Mouse (Mus musculus) Patski (cell line): ENCODE measurements at regions not wholly inside any gene's neighbourhood (a gene's known extent, or its start where the extent isn't known, plus 50 kb on each side); places are given as distances from the start of the nearest gene placed in this dataset.
A peak's percentile ranks its signal among the peaks of the same experiment; 100 is the strongest.

ENCODE experiments used
- ATAC-seq: fragments of 100-300 bp; one replicate; pipeline ENCODE4 v1.8.0; 2021
- CTCF ChIA-PET: fragments of 350-600 bp; sonication (Branson Sonifier 250); formaldehyde crosslinking; loops from one replicate; lab custom pipeline; 2022; ENCODE audit warnings: inconsistent platforms; lab: Charles Lee
- POLR2A ChIA-PET: fragments of 350-600 bp; sonication (Branson Sonifier 250); formaldehyde crosslinking; loops from one replicate; lab custom pipeline; 2022; ENCODE audit warnings: antibody characterized with exemption, inconsistent platforms; lab: Charles Lee
- DNase-seq: peaks from one replicate; pipeline ENCODE4 v3.0.0-alpha.2; 2011; ENCODE audit warnings: low read depth, low spot score
- H3K27me3 ChIP-seq: fragments of 371-371 bp; one replicate; pipeline ENCODE4 v1.5.1; 2021
- CTCF ChIP-seq: fragments of 100-300 bp; IDR thresholded peaks from one replicate; pipeline ENCODE4 v1.5.1; 2021
- in situ Hi-C: fragments of 300-500 bp; cut with MboI; formaldehyde crosslinking; loops from 3 replicates; pipeline ENCODE4 v1.11.1; 2018; ENCODE audit warnings: low pct_unique_long_range_greater_than_20kb, mixed read lengths

DNA sequence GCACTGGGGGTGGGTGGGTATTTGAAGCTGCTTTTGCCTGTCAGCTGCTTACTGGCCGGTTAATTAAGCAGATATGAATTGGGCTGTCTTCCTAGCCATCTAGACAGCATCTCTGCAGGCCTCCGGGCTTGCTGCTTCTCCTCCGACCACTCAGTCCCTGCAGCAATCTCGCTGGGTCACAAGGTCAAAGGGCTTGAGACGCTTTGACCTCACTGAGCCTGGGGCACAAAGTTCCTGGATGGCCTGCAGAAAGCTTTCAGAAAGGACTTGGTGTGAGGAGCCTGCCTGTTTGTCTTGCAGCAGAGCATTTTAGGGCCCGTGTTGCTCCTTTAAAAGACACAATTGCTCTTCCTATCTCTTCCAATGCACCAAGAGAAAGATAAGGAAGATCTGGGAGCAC, 83.7 kb upstream of the Ppp2r5a start:
- no peaks in the 10 kb centered on the region for H3K27me3 ChIP-seq
- ChIA-PET CTCF (no interaction called here), POLR2A (no interaction called here)
- TF ChIP-seq CTCF = no peak
- in situ Hi-C loops = no loop called here
- DNase-seq (no peak), ATAC-seq (no peak)

DNA sequence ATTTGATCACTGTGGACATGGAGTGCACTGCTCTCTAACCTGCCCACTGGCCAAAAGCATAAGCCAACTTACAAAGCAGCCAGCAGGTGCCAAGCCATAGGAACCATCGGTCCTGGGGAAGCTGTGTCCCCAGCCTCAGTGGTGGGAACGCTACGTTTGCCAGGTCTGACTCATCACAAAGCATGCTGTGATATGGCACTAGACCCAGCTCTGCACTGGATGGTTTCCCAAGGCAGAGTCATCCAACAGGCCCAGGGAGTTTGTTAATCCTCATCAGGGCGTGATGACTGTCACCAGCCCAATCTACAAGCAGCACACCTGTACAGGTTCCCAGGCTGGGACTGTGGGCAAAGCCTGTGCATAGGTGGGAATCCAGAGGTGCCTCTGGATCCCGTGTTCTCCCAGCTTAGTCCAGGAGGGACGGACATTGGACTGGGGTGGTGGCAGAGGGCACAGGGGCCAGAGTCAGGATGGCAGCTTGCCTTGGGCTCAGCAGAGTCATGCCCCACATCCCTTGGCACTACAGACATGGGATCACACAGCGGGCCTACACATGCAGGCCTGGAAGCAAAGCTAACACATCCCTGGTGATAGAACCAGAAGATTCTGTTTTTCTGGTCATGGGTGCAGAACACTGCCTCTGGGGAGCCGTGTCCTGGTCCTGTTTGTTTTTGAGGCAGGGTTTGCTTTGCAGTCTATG, 81.8 kb upstream of the Ppp2r5a start:
- TF ChIP-seq CTCF = no peak
- in situ Hi-C loops = no loop called here
- DNase-seq (no peak), ATAC-seq (peak; percentile 57)
- CTCF ChIA-PET = interaction anchor here (1.2 kb wide), 1 partner anchor 11 kb away, joined by 3 read pairs; no protein-coding TSS in a partner anchor
- POLR2A ChIA-PET = no interaction called here
- no peaks in the 10 kb centered on the region for H3K27me3 ChIP-seq

DNA sequence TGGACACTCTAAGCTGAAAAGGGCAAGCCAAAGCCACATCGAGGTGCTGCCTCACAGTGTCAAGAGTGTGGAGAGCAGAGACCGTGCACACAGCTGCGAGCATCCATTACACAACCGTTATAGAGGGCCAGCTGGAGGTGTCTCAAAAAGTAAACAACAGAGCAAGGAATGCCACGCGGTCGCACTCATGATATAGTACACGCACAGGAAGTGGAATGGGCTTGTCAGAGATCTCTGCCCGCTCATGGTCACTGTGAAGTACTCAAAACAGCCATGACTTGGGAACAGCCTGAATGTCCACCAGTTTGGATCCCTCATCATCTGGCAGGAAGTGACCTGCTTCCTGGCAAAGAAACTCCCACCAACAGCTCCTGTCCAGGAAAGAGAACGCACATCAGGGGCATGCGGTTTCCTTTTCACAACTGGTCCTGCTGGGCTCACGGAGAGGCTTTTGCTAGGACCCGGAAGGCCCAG, 76.9 kb upstream of the Ppp2r5a start:
- ChIA-PET CTCF (no interaction called here), POLR2A (no interaction called here)
- no peak for ATAC-seq
- no peak for DNase-seq
- no peak for TF ChIP-seq CTCF
- in situ Hi-C loops = no loop called here
- H3K27me3 ChIP-seq = no peaks in the 10 kb centered on the region

DNA sequence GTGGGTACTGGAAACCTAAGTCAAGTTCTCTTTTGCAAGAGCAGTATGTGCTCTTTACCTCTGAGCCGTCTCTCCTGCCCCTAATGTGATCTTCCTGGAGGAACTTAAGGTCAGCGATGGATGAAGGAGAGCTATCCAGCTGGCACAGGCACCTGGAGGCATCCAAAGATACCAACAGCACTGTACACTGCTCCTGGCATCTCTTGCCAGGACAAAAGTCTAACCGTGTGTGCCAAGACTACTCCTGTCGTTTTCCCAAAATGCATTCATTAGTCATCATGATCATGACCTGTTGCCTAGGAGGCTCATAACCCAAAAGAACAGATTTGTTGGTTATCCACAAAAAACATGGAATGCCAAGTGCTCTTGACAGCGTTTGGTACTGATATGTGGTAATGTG, 69.5 kb upstream of the Ppp2r5a start:
- no peak for DNase-seq
- in situ Hi-C loops = loop anchor here (5.0 kb wide), 1 partner anchor 75 kb away; no protein-coding TSS in a partner anchor
- no peak for TF ChIP-seq CTCF
- H3K27me3 ChIP-seq = no peaks in the 10 kb centered on the region
- ATAC-seq = no peak
- ChIA-PET CTCF (interaction anchor here (1.0 kb wide), 1 partner anchor 90 kb away, joined by 3 read pairs; no protein-coding TSS in a partner anchor), POLR2A (no interaction called here)

DNA sequence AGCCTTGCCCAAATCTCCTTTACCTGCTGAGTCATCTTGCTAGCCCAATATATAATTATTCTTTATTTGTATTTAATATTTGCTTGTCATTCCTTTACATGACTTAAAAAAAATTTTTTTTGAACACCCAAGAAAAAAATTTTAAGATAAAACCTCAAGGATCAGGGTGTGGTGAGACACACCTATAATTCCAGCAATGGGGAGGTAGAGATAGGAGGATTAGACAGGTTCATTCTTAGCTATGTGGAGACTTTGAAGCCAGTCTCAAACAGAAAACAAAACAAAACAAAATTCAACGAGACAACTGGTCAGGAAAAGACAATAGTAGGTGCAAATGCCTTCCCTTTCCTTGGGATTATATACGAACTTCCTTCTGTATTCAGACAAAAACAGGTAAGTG, 68.4 kb upstream of the Ppp2r5a start:
- ATAC-seq (no peak), DNase-seq (no peak)
- no peak for TF ChIP-seq CTCF
- H3K27me3 ChIP-seq = no peaks in the 10 kb centered on the region
- in situ Hi-C loops = loop anchor here (5.0 kb wide), 1 partner anchor 74 kb away; no protein-coding TSS in a partner anchor
- CTCF ChIA-PET = interaction anchor here (1.0 to 2.1 kb wide), 4 partner anchors 17 to 166 kb away, joined by 3 to 7 read pairs (median 4); no protein-coding TSS in a partner anchor
- POLR2A ChIA-PET = interaction anchor here (1.7 kb wide), 1 partner anchor 74 kb away, joined by 4 read pairs; no protein-coding TSS in a partner anchor

DNA sequence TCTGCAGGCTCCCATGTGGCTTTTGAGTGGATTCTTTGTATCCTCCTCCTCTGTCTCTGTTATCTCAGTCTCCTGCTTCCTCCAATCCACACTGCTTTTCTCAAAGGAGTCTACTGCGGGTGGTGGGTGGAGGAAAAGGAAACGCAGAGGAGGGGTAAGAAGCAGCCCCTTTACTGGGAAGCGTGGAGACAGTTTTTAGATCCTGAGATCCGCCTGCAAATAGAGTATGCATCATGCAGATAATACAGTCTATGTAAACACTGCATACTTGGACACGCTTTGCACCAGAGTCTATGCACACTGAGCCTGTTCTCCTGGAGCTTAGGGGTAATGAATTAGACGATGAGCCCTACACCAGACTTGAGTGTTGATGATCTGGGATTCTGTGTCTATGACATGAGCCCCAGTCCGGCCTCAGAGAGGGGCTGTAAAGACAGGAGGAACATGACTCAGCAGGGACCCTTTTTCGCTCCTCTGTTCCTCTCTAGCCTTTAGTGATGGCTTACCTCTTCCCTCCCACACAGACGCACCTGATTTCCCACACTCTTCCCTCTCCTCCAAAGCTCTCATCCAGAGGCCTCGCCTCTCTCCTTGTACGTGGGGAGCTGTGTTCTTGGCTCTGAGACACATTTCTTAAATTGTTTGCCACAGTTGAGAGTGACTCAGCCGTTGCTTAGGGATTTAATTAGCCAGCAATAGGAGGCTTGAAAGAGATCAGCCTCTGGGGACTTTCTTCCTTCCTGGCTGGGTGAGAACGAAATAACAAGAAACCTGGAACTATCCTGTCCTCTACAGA, 67.3 kb upstream of the Ppp2r5a start:
- no peak for TF ChIP-seq CTCF
- CTCF ChIA-PET = interaction anchor here (0.9 to 2.1 kb wide), 8 partner anchors 11 to 165 kb away, joined by 3 to 7 read pairs (median 4); no protein-coding TSS in a partner anchor
- POLR2A ChIA-PET = interaction anchor here (0.7 to 1.7 kb wide), 3 partner anchors 56 to 79 kb away, joined by 3 to 4 read pairs (median 3); no protein-coding TSS in a partner anchor
- no peaks in the 10 kb centered on the region for H3K27me3 ChIP-seq
- ATAC-seq = peak; percentile 93
- in situ Hi-C loops = loop anchor here (5.0 kb wide), 1 partner anchor 73 kb away; no protein-coding TSS in a partner anchor
- peak; percentile 81 for DNase-seq

DNA sequence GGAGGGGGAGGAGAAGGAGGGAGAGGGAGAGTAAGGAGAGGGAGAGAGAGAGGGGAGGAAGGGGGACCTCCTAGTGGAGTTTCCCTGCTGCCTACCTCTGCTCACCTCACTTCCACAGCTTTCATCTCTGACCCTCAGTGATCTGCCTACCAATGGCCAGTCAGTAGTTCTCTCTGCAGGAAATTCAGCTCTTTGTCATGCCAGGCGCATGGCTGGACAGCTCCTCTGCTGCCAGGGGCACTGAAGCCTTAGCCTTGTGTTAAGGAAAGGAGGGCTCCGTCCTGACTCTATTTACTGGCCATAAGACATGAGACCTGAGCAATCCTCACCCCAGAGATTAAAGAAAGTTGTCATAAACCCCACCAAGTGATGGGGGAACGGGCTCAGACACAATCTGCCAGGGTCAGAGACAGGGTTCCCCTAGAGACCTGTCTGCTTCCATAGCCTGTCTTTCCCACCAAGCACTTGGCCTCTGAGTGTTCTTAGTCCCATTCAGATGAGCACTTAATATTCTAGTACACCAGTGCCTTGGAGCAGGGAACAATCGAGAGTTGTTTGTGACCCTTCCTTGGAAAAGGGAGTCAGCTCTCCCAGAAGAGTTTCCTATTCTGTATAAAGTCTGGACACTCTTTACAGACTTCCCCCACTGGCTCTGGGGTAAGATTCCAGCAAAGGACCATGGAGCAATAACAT, 65.9 kb upstream of the Ppp2r5a start:
- DNase-seq = no peak
- in situ Hi-C loops = no loop called here
- ATAC-seq = no peak
- no peaks in the 10 kb centered on the region for H3K27me3 ChIP-seq
- ChIA-PET CTCF (interaction anchor here (1.2 to 1.6 kb wide), 2 partner anchors 12 to 77 kb away, joined by 3 to 5 read pairs; no protein-coding TSS in a partner anchor), POLR2A (no interaction called here)
- no peak for TF ChIP-seq CTCF

DNA sequence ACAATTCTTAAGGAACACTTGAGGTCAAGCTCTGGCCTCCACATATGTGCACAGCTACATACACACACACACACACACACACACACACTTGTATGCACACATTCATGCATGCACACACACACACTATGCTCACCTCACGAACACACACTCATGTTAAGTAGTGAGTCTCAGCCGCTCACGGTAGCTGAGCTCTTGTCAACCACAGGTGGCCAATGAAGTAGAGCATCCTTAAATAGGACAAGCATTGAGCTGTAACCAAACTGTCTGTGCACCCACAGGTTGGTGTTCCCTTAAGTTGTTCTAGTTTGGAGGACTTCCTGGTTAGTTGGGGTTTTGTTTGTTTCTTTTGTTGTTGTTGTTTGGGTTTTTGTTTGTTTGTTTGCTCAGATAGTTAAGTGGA, 63.2 kb upstream of the Ppp2r5a start:
- ATAC-seq (no peak), DNase-seq (no peak)
- H3K27me3 ChIP-seq = no peaks in the 10 kb centered on the region
- in situ Hi-C loops = no loop called here
- CTCF ChIA-PET = interaction anchor here (1.2 to 1.8 kb wide), 2 partner anchors 28 to 102 kb away, joined by 3 to 4 read pairs; no protein-coding TSS in a partner anchor
- no peak for TF ChIP-seq CTCF
- POLR2A ChIA-PET = no interaction called here

DNA sequence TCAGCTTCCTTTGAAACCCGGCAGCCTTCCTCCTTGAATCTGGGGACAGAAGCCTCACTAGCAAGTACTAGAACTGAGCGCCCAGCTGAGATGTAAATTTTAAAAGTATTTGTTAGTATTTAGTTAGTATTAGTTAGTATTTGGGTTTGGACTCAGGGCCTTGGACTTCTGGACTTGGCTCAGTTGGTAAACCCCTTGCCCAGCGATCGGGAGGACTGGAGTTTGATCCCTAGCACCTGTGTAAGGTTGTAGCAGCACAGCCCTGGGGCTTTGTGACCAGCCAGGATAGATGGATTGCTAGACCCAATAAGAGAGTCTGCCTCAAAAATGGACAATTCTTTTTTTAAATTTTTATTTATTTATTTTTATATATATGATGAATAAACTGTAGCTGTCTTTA, 62.7 kb upstream of the Ppp2r5a start:
- POLR2A ChIA-PET = interaction anchor here (0.8 kb wide), 1 partner anchor 68 kb away, joined by 3 read pairs; no protein-coding TSS in a partner anchor
- ATAC-seq = no peak
- in situ Hi-C loops = no loop called here

More for the DNA sequence above, 62.7 kb upstream of the Ppp2r5a start:
- no peak for TF ChIP-seq CTCF
- no peaks in the 10 kb centered on the region for H3K27me3 ChIP-seq
- DNase-seq = no peak
- CTCF ChIA-PET = interaction anchor here (1.2 to 1.8 kb wide), 5 partner anchors 10 to 102 kb away, joined by 3 to 5 read pairs (median 4); no protein-coding TSS in a partner anchor
